Mouse (Mus musculus): ENCODE results near the gene Fbxl8.

DNA sequence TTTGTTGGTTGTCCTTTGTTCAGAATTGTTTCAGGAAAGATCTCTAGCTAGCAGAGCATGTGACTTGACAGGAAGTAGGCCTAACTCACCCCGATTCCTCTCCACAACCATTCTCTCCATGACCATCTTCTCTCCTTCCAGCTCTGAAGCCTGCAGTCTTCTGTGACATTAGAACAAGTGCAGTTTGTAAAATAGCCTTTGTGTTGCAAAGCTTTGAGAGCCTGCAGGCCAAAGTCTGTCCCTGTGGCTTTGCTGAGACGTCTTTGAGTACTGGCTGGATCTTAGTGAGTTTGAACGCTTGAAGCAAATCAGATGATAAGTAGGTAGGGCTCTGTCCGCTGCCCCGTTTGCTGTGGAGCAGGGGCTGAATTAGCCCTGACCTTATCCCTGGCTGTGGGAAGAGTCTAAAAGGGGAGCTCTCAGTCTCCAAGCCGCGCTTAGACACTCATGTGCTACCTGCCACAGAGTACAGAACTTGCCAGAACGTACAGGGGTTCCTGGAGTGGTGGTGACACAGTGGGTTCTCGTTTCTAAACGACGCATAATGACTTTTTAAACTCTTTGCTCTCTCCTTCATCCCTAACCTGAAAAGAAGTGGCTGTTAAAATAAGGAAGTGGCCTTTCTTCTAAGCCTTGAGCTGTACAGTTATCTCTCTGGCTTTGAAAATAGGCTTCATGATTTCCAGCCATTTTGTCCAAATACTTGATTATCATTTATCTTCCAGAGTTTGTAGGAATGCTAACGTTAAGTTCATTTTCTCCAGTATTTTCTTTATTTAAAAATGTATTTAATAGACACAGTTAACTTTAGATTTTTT lies 32.7 kb upstream of the Fbxl8 start:
- no peak for TF ChIP-seq TAL1 (IDR thresholded peaks at IDR 0.05; ENCODE audit: low read length)
- no peak for TF ChIP-seq GATA1 (IDR thresholded peaks at IDR 0.05; ENCODE audit: low read length)

Measured in erythroblast, embryonic 14.5 days (primary cell).